Mouse (Mus musculus): ENCODE measurements around the gene Amy2a4.
"Not testable (repeated sequence)": the region's sequence is repeated elsewhere in the genome, so short reads cannot be mapped to it uniquely, and the experiment has no call there.

Gene Amy2a4

DNA sequence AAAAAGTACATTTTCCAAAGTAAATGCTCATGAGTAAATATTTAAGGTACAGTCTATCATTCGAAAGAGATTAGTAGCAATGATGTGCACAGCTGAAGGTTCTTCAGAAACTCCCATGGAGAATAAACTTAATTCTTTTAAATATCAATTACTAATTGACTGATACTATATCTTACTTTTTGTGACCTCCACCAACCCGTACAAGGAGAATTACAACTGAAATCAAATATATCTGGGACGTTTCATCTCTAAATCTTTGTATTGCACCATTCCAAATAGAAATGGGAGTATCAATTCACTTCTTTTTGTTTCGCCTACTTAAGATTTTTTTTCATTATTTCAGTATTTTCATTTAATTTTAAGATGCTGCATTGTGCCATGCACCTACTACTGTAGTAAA, at the start of gene Amy2a4:
Amy2a4 (minus strand) TSS at position 101 of the 400 bp plus-strand sequence.
- POLR2A ChIA-PET, CTCF ChIA-PET: not testable (repeated sequence)

DNA sequence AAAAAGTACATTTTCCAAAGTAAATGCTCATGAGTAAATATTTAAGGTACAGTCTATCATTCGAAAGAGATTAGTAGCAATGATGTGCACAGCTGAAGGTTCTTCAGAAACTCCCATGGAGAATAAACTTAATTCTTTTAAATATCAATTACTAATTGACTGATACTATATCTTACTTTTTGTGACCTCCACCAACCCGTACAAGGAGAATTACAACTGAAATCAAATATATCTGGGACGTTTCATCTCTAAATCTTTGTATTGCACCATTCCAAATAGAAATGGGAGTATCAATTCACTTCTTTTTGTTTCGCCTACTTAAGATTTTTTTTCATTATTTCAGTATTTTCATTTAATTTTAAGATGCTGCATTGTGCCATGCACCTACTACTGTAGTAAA, 32.7 kb upstream of the Amy2a4 start, which contains the start of gene Amy2a3:
Amy2a3 (minus strand) TSS at position 101 of the 400 bp plus-strand sequence.
- CTCF ChIA-PET, POLR2A ChIA-PET: not testable (repeated sequence)

DNA sequence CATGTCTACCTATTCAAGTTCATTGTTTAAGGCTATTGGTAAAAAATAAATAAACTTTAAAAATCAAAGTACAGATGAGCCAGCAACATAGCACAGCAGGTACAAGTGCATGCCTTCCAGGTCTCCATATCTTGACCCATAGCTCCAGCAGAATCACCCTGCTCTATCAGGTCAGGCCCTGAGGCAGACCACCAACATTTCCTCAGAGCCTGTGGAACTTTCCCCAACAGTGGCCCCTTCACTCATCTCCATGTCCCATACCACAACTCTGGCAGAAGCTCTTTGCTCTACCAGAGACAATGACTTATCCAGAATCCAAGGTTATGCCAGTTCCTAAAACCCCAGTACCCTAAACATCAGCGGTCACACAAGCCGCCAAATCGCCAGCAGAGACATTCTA, 21.7 kb upstream of the Amy2a4 start:
- CTCF ChIA-PET, POLR2A ChIA-PET: not testable (repeated sequence)

GRCm38 (mm10) chr3:113280285-113280684, 11.0 kb downstream of the Amy2a4 start:
- POLR2A ChIA-PET, CTCF ChIA-PET: not testable (repeated sequence)

GRCm38 (mm10) chr3:113279586-113279985, 11.7 kb downstream of the Amy2a4 start:
- POLR2A ChIA-PET, CTCF ChIA-PET: not testable (repeated sequence)

GRCm38 (mm10) chr3:113258737-113259136, 32.5 kb downstream of the Amy2a4 start, which contains the start of gene Amy2a5:
Amy2a5 (minus strand) TSS chr3:113258837.
- CTCF ChIA-PET, POLR2A ChIA-PET: not testable (repeated sequence)
